Comparison of ENCODE assay signal across 10 mouse cellular contexts in the genomic region with DNA sequence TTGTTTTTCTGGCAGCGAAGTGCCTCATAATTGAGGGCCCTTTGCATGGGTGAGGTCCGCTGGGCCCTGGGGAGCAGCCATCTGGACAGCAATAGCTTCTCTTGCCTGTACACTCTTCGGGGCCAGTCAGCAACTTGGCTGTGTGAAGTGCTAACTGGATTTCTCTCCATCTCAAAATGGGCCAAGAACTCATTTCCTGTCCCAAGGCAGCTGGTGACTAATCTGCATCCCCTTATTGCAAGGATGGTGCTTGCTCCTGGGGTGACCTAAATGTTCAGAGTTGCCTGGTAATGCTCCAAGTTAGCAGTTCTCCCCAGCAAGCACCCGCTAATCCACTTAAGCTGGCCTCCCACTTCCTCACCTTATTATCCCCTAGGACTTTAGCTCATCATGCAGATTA.
A peak's percentile ranks its signal among the peaks of the same experiment; 100 is the strongest.
DNase-seq lines count a peak whose midpoint lies in the region; ATAC-seq lines count a peak whose summit lies in the region.
"Had no signal": no experiment of that assay in that cellular context is flagged by ENCODE, and none has a peak within 500 bp of the region (broad histone marks: within the 10 kb centered on the region; RNA-seq: fewer than 3 reads in every experiment).

No protein-coding gene starts in this region.

- no peak overlapping the region for H3K4me3 ChIP-seq in heart, embryonic 12.5 days
- H3K4me3 ChIP-seq in midbrain, embryonic 13.5 days (replicated peaks), result no peak overlapping the region
- H3K4me3 ChIP-seq in midbrain, embryonic 15.5 days, result no peak overlapping the region
- H3K4me3 ChIP-seq in forebrain, embryonic 14.5 days (ENCODE audit: low read depth, low read length), result no peak overlapping the region
- H3K4me3 ChIP-seq: limb, embryonic 12.5 days had no signal

- no peaks in the 10 kb centered on the region for H3K4me1 ChIP-seq in heart, embryonic 12.5 days (replicated peaks)
- peaks cover 17% of the 10 kb centered on the region for H3K4me1 ChIP-seq in midbrain, embryonic 13.5 days (replicated peaks)
- H3K4me1 ChIP-seq in midbrain, embryonic 15.5 days, result peaks cover 9% of the 10 kb centered on the region
- H3K4me1 ChIP-seq in forebrain, embryonic 14.5 days (ENCODE audit: control insufficient read depth, insufficient read depth, low read length), result peaks cover 3% of the 10 kb centered on the region; the same call in 1 of the 2 replicates
- H3K4me1 ChIP-seq: limb, embryonic 12.5 days had no signal

- no peak overlapping the region for H3K4me2 ChIP-seq in heart, embryonic 12.5 days
- H3K4me2 ChIP-seq in midbrain, embryonic 13.5 days (replicated peaks), result no peak overlapping the region
- no peak overlapping the region for H3K4me2 ChIP-seq in midbrain, embryonic 15.5 days
- H3K4me2 ChIP-seq in forebrain, embryonic 14.5 days (ENCODE audit: low read length), result no peak overlapping the region
- H3K4me2 ChIP-seq: limb, embryonic 12.5 days had no signal

- H3K9ac ChIP-seq in heart, embryonic 12.5 days, result no peak overlapping the region
- H3K9ac ChIP-seq in midbrain, embryonic 13.5 days (replicated peaks), result no peak overlapping the region
- H3K9ac ChIP-seq in midbrain, embryonic 15.5 days, result no peak overlapping the region
- H3K9ac ChIP-seq in forebrain, embryonic 14.5 days (ENCODE audit: low read length), result no peak overlapping the region
- H3K9ac ChIP-seq: limb, embryonic 12.5 days had no signal

- H3K36me3 ChIP-seq in heart, embryonic 12.5 days, result no peaks in the 10 kb centered on the region
- H3K36me3 ChIP-seq in midbrain, embryonic 13.5 days, result no peaks in the 10 kb centered on the region
- no peaks in the 10 kb centered on the region for H3K36me3 ChIP-seq in midbrain, embryonic 15.5 days (replicated peaks)
- H3K36me3 ChIP-seq in forebrain, embryonic 14.5 days (ENCODE audit: control insufficient read depth, insufficient read depth, low read length), result no peaks in the 10 kb centered on the region
- H3K36me3 ChIP-seq: limb, embryonic 12.5 days had no signal

- peak; percentile 43 to 78 for DNase-seq in heart, adult 18-20 months
- DNase-seq in forebrain, embryonic 14.5 days (ENCODE audit: low spot score), result peak; percentile 27
- DNase-seq in retina, postnatal 1 day, result peak; percentile 75
- no peak for DNase-seq in ovary, postnatal 36 days (ENCODE audit: low spot score)
- DNase-seq: kidney, postnatal 36 days had no signal

- no peaks in the 10 kb centered on the region for H3K9me3 ChIP-seq in heart, embryonic 12.5 days (replicated peaks)
- no peaks in the 10 kb centered on the region for H3K9me3 ChIP-seq in midbrain, embryonic 13.5 days
- H3K9me3 ChIP-seq in midbrain, embryonic 15.5 days, result no peaks in the 10 kb centered on the region
- no peaks in the 10 kb centered on the region for H3K9me3 ChIP-seq in forebrain, embryonic 14.5 days (replicated peaks; ENCODE audit: control insufficient read depth, low read length)
- H3K9me3 ChIP-seq: limb, embryonic 12.5 days had no signal

- no peak overlapping the region for H3K27ac ChIP-seq in heart, embryonic 12.5 days (ENCODE audit: poor library complexity, severe bottlenecking)
- no peak overlapping the region for H3K27ac ChIP-seq in midbrain, embryonic 13.5 days
- no peak overlapping the region for H3K27ac ChIP-seq in midbrain, embryonic 15.5 days
- no peak overlapping the region for H3K27ac ChIP-seq in forebrain, embryonic 14.5 days (ENCODE audit: low read depth, low read length)
- H3K27ac ChIP-seq: limb, embryonic 12.5 days had no signal

- no peak for ATAC-seq in heart, embryonic 12.5 days (ENCODE audit: insufficient number of reproducible peaks, low FRiP score)
- peak; percentile 22 for ATAC-seq in midbrain, embryonic 13.5 days
- no peak for ATAC-seq in midbrain, embryonic 15.5 days (replicated peaks)
- peak; percentile 32; the same call in 1 of the 2 replicates for ATAC-seq in forebrain, embryonic 14.5 days
- ATAC-seq in inflammation-experienced regulatory T-cells, adult 6 months, result no peak

- H3K27me3 ChIP-seq in heart, embryonic 12.5 days (replicated peaks), result no peaks in the 10 kb centered on the region
- H3K27me3 ChIP-seq in midbrain, embryonic 13.5 days, result no peaks in the 10 kb centered on the region
- no peaks in the 10 kb centered on the region for H3K27me3 ChIP-seq in midbrain, embryonic 15.5 days (replicated peaks)
- no peaks in the 10 kb centered on the region for H3K27me3 ChIP-seq in forebrain, embryonic 14.5 days (replicated peaks; ENCODE audit: control insufficient read depth, insufficient read depth, low read length)
- H3K27me3 ChIP-seq: limb, embryonic 12.5 days had no signal

- 45% methylated on average over 4 of the region's 4 CpGs for WGBS in heart, embryonic 12.5 days
- WGBS in midbrain, embryonic 13.5 days, result 45% methylated on average over 4 of the region's 4 CpGs
- 44% methylated on average over 4 of the region's 4 CpGs for WGBS in midbrain, embryonic 15.5 days
- 24% methylated on average over 4 of the region's 4 CpGs for WGBS in forebrain, embryonic 14.5 days

Comparison
In these comparisons a context has a peak if more than half of its experiments do, and no peak if none do; other contexts are left out.
1. ATAC-seq: peak in midbrain, embryonic 13.5 days (single experiment) and forebrain, embryonic 14.5 days (single experiment); none in heart, embryonic 12.5 days (single experiment), midbrain, embryonic 15.5 days (single experiment) and inflammation-experienced regulatory T-cells, adult 6 months (single experiment).